Mouse (Mus musculus): Measurements from ENCODE around the gene Rtkn. TPM values are rescaled to one million over a fixed set of nuclear protein-coding genes. Genes with fewer than 3 reads are reported as not detected.

Gene Rtkn
- total and polyA plus RNA-seq, 3 experiments: 0.47 to 1.3 (median 0.68) TPM

GRCm38 (mm10) chr6:83103130-83103650 is 32.1 kb upstream of the Rtkn start:
- dilution Hi-C loops (cut with MboI; ENCODE audit: extremely low pct_ligation_motif_present, extremely low pct_unique_long_range_greater_than_20kb, low sequenced_read_pairs) (no loop called here), in situ Hi-C loops (cut with MboI; ENCODE audit: low pct_ligation_motif_present, low pct_unique_long_range_greater_than_20kb, low sequenced_read_pairs) (loop anchor here (5.0 kb wide), 2 partner anchors 106 to 191 kb away; no protein-coding TSS in a partner anchor)
- Histone ChIP-seq H3K79me2 (replicated peaks; ENCODE audit: control insufficient read depth, extremely low read depth, insufficient read depth, poor library complexity, severe bottlenecking) (no peaks in the 10 kb centered on the region), H3K4me3 (replicated peaks in 1 of 3; ENCODE audit: low read depth in 2 of 3, low read length in 2 of 3, poor library complexity in 1 of 3) (no peak overlapping the region), H3K27ac (ENCODE audit: insufficient read depth, low read depth) (no peak overlapping the region), H3K4me2 (ENCODE audit: insufficient read depth, low read depth, poor library complexity, severe bottlenecking) (no peak overlapping the region), H3K9ac (ENCODE audit: insufficient read depth, low read depth) (no peak overlapping the region), H3K4me1 (ENCODE audit: control insufficient read depth in 1 of 2, insufficient read depth in 2 of 2) (peaks cover 13 to 33% of the 10 kb centered on the region in 2 experiments), H3K27me3 (replicated peaks) (peaks cover 7% of the 10 kb centered on the region), H3K9me3 (replicated peaks; ENCODE audit: low read length) (no peaks in the 10 kb centered on the region), H3K36me3 (replicated peaks in 1 of 2; ENCODE audit: control insufficient read depth in 1 of 2, insufficient read depth in 1 of 2, low read length in 1 of 2) (peaks cover 6 to 42% of the 10 kb centered on the region in 2 experiments)
- no peak for TF ChIP-seq POLR2A (IDR thresholded peaks at IDR 0.05; ENCODE audit: low read depth, low read length)
- no peak for TF ChIP-seq UBTF (IDR thresholded peaks at IDR 0.05; ENCODE audit: low read depth, low read length)
- TF ChIP-seq NELFE (IDR thresholded peaks at IDR 0.05; ENCODE audit: low read depth, low read length): no peak
- TF ChIP-seq ZKSCAN1 (IDR thresholded peaks at IDR 0.05; ENCODE audit: borderline replicate concordance, low read depth, low read length): no peak
- TF ChIP-seq KAT2A (IDR thresholded peaks at IDR 0.05; ENCODE audit: insufficient replicate concordance, low read length): no peak
- TF ChIP-seq NRF1 (IDR thresholded peaks at IDR 0.05; ENCODE audit: low read depth, low read length): no peak
- no peak for TF ChIP-seq USF2 (conservative IDR thresholded peaks at IDR 0.05; ENCODE audit: low read depth, low read length)
- TF ChIP-seq MAX (IDR thresholded peaks at IDR 0.05; ENCODE audit: low read length): no peak
- no peak for TF ChIP-seq ZC3H11A (IDR thresholded peaks at IDR 0.05; ENCODE audit: low read depth, low read length)
- TF ChIP-seq EP300 (IDR thresholded peaks at IDR 0.05; ENCODE audit: low read length): no peak
- TF ChIP-seq ZMIZ1 (IDR thresholded peaks at IDR 0.05; ENCODE audit: low read depth, low read length): no peak
- no peak for DNase-seq (ENCODE audit: extremely low read depth)

- Histone ChIP-seq H3K4me2 (ENCODE audit: insufficient read depth, low read depth, poor library complexity, severe bottlenecking) (no peak overlapping the region), H3K79me2 (replicated peaks; ENCODE audit: control insufficient read depth, extremely low read depth, insufficient read depth, poor library complexity, severe bottlenecking) (no peaks in the 10 kb centered on the region), H3K9me3 (replicated peaks; ENCODE audit: low read length) (no peaks in the 10 kb centered on the region), H3K27me3 (replicated peaks) (no peaks in the 10 kb centered on the region), H3K36me3 (replicated peaks in 1 of 2; ENCODE audit: control insufficient read depth in 1 of 2, insufficient read depth in 1 of 2, low read length in 1 of 2) (peaks cover 6 to 42% of the 10 kb centered on the region in 2 experiments), H3K9ac (ENCODE audit: insufficient read depth, low read depth) (no peak overlapping the region), H3K4me3 (replicated peaks in 1 of 3; ENCODE audit: low read depth in 2 of 3, low read length in 2 of 3, poor library complexity in 1 of 3) (no peak overlapping the region), H3K4me1 (ENCODE audit: control insufficient read depth in 1 of 2, insufficient read depth in 2 of 2) (peaks cover 13 to 35% of the 10 kb centered on the region in 2 experiments), H3K27ac (ENCODE audit: insufficient read depth, low read depth) (no peak overlapping the region)
- DNase-seq (ENCODE audit: extremely low read depth): no peak
- in situ Hi-C loops (cut with MboI; ENCODE audit: low pct_ligation_motif_present, low pct_unique_long_range_greater_than_20kb, low sequenced_read_pairs) (loop anchor here (5.0 kb wide), 2 partner anchors 107 to 192 kb away; no protein-coding TSS in a partner anchor), dilution Hi-C loops (cut with MboI; ENCODE audit: extremely low pct_ligation_motif_present, extremely low pct_unique_long_range_greater_than_20kb, low sequenced_read_pairs) (no loop called here)
- TF ChIP-seq KAT2A (IDR thresholded peaks at IDR 0.05; ENCODE audit: insufficient replicate concordance, low read length): no peak
- no peak for TF ChIP-seq NELFE (IDR thresholded peaks at IDR 0.05; ENCODE audit: low read depth, low read length)
- TF ChIP-seq MAZ (IDR thresholded peaks at IDR 0.05; ENCODE audit: low read depth, low read length): no peak
- TF ChIP-seq ZC3H11A (IDR thresholded peaks at IDR 0.05; ENCODE audit: low read depth, low read length): no peak
- TF ChIP-seq ETS1 (conservative IDR thresholded peaks at IDR 0.05; ENCODE audit: low read depth, low read length): no peak
- TF ChIP-seq ZNF384 (IDR thresholded peaks at IDR 0.05; ENCODE audit: low read depth, low read length): no peak
- no peak for TF ChIP-seq SMC3 (IDR thresholded peaks at IDR 0.05; ENCODE audit: low read depth, low read length)
- no peak for TF ChIP-seq POLR2AphosphoS2 (IDR thresholded peaks at IDR 0.05; ENCODE audit: low read depth, low read length)
- no peak for TF ChIP-seq IRF4 (IDR thresholded peaks at IDR 0.05; ENCODE audit: low read depth, low read length)
- no peak for TF ChIP-seq EP300 (IDR thresholded peaks at IDR 0.05; ENCODE audit: low read length)
- no peak for TF ChIP-seq POLR2A (IDR thresholded peaks at IDR 0.05; ENCODE audit: low read depth, low read length)
- no peak for TF ChIP-seq E2F4 (IDR thresholded peaks at IDR 0.05; ENCODE audit: insufficient replicate concordance, low read depth, low read length)
- TF ChIP-seq USF2 (conservative IDR thresholded peaks at IDR 0.05; ENCODE audit: low read depth, low read length): no peak
- TF ChIP-seq HCFC1 (IDR thresholded peaks at IDR 0.05; ENCODE audit: low read depth, low read length): no peak
- no peak for TF ChIP-seq MYC (IDR thresholded peaks at IDR 0.05; ENCODE audit: low read depth, low read length)
- no peak for TF ChIP-seq MAFK (IDR thresholded peaks at IDR 0.05; ENCODE audit: insufficient replicate concordance, low read length)
- TF ChIP-seq SIN3A (IDR thresholded peaks at IDR 0.05; ENCODE audit: low read length): no peak
- TF ChIP-seq UBTF (IDR thresholded peaks at IDR 0.05; ENCODE audit: low read depth, low read length): no peak
Observed at GRCm38 (mm10) chr6:83104158-83104557, 31.1 kb upstream of the Rtkn start.

All from CH12.LX (cell line).